Mouse (Mus musculus) forebrain, postnatal 0 days (tissue): ENCODE measurements around the gene Idnk. TPM values are rescaled to one million over a fixed set of nuclear protein-coding genes. Genes with fewer than 3 reads are reported as not detected.

Source experiments
- ATAC-seq: fragments of 200-750 bp; cut with Nextera tagmentation; 2 replicates; pipeline ENCODE4 v1.8.0; 2017; ENCODE audit warnings: mild to moderate bottlenecking, moderate library complexity
- DNase-seq: peaks from one replicate; pipeline ENCODE4 v3.0.0-alpha.2; 2015
- H3K27ac ChIP-seq: fragments of 300-500 bp; sonication (generic); 2 replicates; pipeline ENCODE4 v1.5.1; 2014; ENCODE audit warnings: low read depth, mild to moderate bottlenecking, antibody characterized with exemption, low read length, moderate library complexity, mixed read lengths
- H3K27me3 ChIP-seq: fragments of 300-500 bp; sonication (generic); 2 replicates; pipeline ENCODE4 v1.6.1; 2014; ENCODE audit warnings: mild to moderate bottlenecking, low read length, mixed read lengths; ENCODE audit not compliant: insufficient read depth
- H3K36me3 ChIP-seq: fragments of 300-500 bp; sonication (generic); 2 replicates; pipeline ENCODE4 v1.6.1; 2014; ENCODE audit warnings: mild to moderate bottlenecking, moderate library complexity; ENCODE audit not compliant: insufficient read depth
- H3K4me1 ChIP-seq: fragments of 300-500 bp; sonication (generic); 2 replicates; pipeline ENCODE4 v1.6.1; 2014; ENCODE audit warnings: antibody characterized with exemption; ENCODE audit not compliant: insufficient read depth
- H3K4me2 ChIP-seq: fragments of 300-500 bp; sonication (generic); 2 replicates; pipeline ENCODE4 v1.6.1; 2014; ENCODE audit warnings: low read depth, mild to moderate bottlenecking, moderate library complexity
- H3K4me3 ChIP-seq: fragments of 300-500 bp; sonication (generic); 2 replicates; pipeline ENCODE4 v1.5.1; 2014; ENCODE audit warnings: low read depth, low read length, mixed read lengths
- H3K9ac ChIP-seq: fragments of 300-500 bp; sonication (generic); 2 replicates; pipeline ENCODE4 v1.6.1; 2014; ENCODE audit warnings: mild to moderate bottlenecking
- H3K9me3 ChIP-seq: fragments of 300-500 bp; sonication (generic); 2 replicates; pipeline ENCODE4 v1.6.1; 2016; ENCODE audit warnings: low read length
- CTCF ChIP-seq: sonication (generic); IDR thresholded peaks from 2 replicates; pipeline ENCODE4 v1.5.1; 2016; ENCODE audit warnings: antibody characterized with exemption, control low read depth, low read depth
- WGBS: fragments of 180-500 bp; shearing (Covaris S2); extraction: QIAGEN DNeasy Blood & Tissue Kit; methylation state at CpG from one replicate; pipeline ENCODE4 v1.1.7; 2014; 5-methylcytosine and 5-hydroxymethylcytosine counted together
- polyA plus RNA-seq: library from polyadenylated mRNA; unstranded; fragments of >200 nt; fragmentation: Nextera tagmentation; extraction: Ambion mirVana; gene quantifications from 2 replicates; pipeline ENCODE4 v1.2.1, GENCODE M21; 2015
- total RNA-seq: library from RNA; depleted of rRNA; stranded (reverse); fragments of >200 nt; gene quantifications from 2 replicates; pipeline ENCODE4 v1.2.3, GENCODE M21; 2014; rRNA removed

The Idnk gene
- 20.0 and 26.0 TPM in 2 replicates for total RNA-seq
- polyA plus RNA-seq, result 46.9 and 49.9 TPM in 2 replicates

DNA sequence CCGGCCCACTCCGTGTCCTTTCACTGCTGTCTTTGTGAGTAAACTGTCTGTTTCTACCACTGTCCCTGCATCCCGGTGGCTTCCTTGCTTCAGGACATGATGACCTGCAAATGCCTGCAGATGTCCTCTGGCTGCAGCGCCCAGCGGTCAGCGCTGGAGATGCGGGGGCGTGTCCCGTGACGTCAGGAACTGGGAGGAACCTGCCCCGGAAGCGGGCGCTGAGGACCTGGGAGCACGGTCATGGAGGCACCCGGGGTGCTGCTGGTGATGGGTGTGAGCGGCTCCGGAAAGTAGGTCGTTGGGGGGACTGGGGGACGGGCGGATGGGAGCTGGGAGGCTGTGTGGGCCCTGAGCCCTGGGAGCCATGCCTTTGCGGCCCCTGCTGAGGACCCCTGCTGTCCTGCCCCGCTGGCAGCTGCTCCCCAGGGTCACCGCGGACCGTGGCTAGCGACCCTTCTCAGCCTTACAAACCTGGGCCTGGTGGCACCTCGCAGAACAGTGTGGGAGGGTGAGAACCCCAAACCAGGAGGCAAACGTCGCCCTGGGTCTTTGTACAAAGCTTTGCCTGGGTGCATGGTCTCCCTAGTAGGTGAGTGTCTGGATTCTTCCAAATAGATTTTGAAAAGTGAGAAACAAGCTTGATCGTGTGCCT, at the start of gene Idnk:
Gene Idnk (plus strand): TSS at position 203 of the 652 bp plus-strand sequence.
- H3K27me3 ChIP-seq, result no peaks in the 10 kb centered on the region

DNA sequence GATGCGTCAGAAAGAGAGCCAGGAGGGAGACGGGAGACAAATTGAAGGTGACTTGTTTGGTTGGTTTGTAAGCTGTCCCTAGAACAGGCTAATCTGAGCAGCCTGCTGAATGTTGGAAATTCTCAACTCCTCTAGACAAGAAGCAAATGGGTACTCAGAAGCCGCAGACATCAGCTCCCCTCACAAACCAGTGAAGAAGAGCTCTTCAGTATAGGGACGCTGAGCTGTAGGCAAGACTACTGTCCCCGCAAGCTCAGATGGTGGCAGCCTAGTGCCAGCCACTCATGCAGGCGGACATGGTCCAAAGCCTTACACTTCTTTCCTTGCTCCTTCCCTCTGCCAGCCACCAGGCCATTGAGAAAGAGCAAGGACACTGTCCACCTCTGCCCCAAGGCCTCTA, 46.1 kb upstream of the Idnk start:
- Histone ChIP-seq H3K4me2 (peak overlapping the region; percentile 82; the same call in 1 of the 2 replicates), H3K27me3 (no peaks in the 10 kb centered on the region), H3K27ac (no peak overlapping the region), H3K4me3 (no peak overlapping the region), H3K36me3 (no peaks in the 10 kb centered on the region), H3K9ac (no peak overlapping the region), H3K4me1 (peaks cover 7% of the 10 kb centered on the region), H3K9me3 (no peaks in the 10 kb centered on the region)
- WGBS, result 93% methylated on average over 6 of the region's 6 CpGs
- DNase-seq (no peak), ATAC-seq (no peak)
- no peak for TF ChIP-seq CTCF

More for the DNA sequence above, at the start of gene Idnk:
- Histone ChIP-seq H3K9ac (peak within 1 kb of the TSS; percentile 83), H3K36me3 (peaks cover 13% of the 10 kb centered on the region; the same call in 1 of the 2 replicates), H3K4me1 (0 out of 2 replicates have a peak, but pooled peaks cover 5% of the 10 kb centered on the region), H3K4me3 (peak within 1 kb of the TSS; percentile 73), H3K9me3 (no peaks in the 10 kb centered on the region), H3K27ac (peak within 1 kb of the TSS; percentile 62), H3K4me2 (peak within 1 kb of the TSS; percentile 97)
- ATAC-seq, result peak; percentile 86
- peak; percentile 85 for DNase-seq
- TF ChIP-seq CTCF, result peak; percentile 60
- 2% methylated on average over 30 of the region's 30 CpGs for WGBS

DNA sequence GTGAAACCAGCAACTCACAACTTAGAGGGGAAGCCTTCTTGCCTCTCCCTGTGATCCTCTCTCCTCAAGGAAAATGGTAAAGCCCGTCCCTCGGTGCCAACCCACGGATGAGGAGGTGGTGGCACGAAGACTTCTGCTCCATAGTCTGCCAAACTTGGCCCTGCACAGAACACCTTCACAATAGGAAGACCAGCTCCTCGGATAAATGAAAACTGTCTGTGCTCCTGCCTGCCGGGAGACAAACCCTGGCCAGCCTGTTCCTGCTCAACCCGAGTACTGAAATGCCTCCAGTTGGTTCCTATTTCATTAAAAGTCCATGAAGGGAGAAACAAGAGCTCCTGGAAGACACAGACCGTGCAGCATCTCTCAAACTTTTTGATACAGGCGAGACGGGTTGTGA, 45.3 kb upstream of the Idnk start:
- no peak for TF ChIP-seq CTCF
- peak overlapping the region; percentile 63 for H3K4me3 ChIP-seq
- no peaks in the 10 kb centered on the region for H3K27me3 ChIP-seq
- H3K9ac ChIP-seq, result peak overlapping the region; percentile 75
- no peak for DNase-seq
- peaks cover 7% of the 10 kb centered on the region for H3K4me1 ChIP-seq
- WGBS, result 61% methylated on average over 10 of the region's 10 CpGs
- no peaks in the 10 kb centered on the region for H3K9me3 ChIP-seq
- H3K36me3 ChIP-seq, result no peaks in the 10 kb centered on the region
- no peak for ATAC-seq
- peak overlapping the region; percentile 92; the same call in 1 of the 2 replicates for H3K27ac ChIP-seq
- peak overlapping the region; percentile 82 for H3K4me2 ChIP-seq

DNA sequence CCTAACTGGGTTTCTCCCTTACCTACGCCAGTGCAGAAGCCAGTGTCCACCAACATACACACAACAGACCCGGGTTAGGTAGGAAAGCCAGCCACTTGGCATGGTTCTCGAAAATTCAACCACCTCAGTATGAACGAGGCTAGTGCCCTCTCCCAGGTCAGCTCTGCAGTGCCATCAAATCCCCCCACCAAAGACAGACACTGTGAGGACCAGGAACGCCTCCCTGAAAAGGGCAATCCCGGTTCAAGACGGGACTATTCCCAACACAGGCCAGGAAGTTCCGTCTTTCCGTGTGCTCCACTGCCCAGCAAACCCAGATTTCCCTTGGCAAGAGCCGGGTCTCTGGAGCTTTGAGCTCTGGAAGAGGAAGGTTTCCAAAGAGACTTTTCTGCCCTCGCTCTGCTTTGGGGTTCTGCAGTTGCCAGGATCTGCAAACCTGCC, 44.8 kb upstream of the Idnk start:
- peak overlapping the region; percentile 92 for H3K27ac ChIP-seq
- peak overlapping the region; percentile 63 for H3K4me3 ChIP-seq
- no peaks in the 10 kb centered on the region for H3K27me3 ChIP-seq
- H3K9ac ChIP-seq, result peak overlapping the region; percentile 75
- ATAC-seq, result no peak; the same call in 1 of the 2 replicates
- H3K4me2 ChIP-seq, result peak overlapping the region; percentile 82
- peaks cover 7% of the 10 kb centered on the region for H3K4me1 ChIP-seq
- no peaks in the 10 kb centered on the region for H3K36me3 ChIP-seq
- TF ChIP-seq CTCF, result no peak
- no peak for DNase-seq
- H3K9me3 ChIP-seq, result no peaks in the 10 kb centered on the region
- 17% methylated on average over 11 of the region's 11 CpGs for WGBS

DNA sequence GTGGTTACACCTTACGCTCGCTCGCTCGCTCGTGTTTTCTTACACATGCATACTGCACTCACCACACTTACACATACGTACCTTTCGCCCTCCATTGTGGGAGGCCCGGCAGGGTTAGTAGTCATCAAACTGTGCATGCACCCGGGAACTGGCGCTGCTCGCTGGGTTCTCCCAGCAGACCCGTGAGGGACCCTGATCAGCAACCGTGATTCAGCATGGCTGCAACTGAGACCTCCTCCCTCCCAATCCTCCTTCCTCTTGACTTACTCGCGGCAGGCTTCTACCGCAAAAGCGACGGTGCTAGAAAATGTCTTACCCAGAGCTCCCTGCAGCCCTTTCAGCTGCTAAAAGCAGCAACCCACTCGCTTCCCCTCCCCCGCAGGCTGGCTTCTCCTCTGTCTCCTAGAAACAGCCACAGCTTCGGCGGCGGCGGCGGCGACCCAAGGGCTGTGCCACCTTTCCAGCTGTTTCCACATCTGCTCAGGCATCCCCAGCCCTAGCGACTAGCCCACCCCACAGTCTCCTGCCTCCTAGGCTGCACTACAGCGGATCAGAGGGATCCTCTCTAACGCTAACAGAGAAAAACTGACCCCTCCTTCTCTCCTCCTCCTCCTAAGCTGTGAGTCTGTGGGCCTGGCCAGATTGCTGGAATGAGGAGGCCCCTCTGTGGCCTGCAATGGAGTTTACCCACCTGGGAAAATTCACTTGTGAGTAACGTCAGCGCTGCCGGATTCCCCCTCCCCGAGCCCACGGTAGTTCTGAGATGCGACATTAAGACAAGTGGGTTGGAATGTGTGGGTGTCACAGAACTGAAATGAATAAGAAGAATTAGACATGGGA, 44.2 kb upstream of the Idnk start, which contains the start of gene Klhl3:
Gene Klhl3 (minus strand): TSS at position 532 of the 840 bp plus-strand sequence.
- Histone ChIP-seq H3K4me3 (peak within 1 kb of the TSS; percentile 63), H3K27me3 (no peaks in the 10 kb centered on the region), H3K4me1 (peaks cover 7% of the 10 kb centered on the region), H3K9me3 (no peaks in the 10 kb centered on the region), H3K4me2 (peak within 1 kb of the TSS; percentile 82), H3K27ac (peak within 1 kb of the TSS; percentile 92), H3K36me3 (no peaks in the 10 kb centered on the region), H3K9ac (peak within 1 kb of the TSS; percentile 75)
- peak; percentile 84 for DNase-seq
- WGBS, result 2% methylated on average over 35 of the region's 35 CpGs
- peak; percentile 90 for ATAC-seq
- TF ChIP-seq CTCF, result peak; percentile 59

DNA sequence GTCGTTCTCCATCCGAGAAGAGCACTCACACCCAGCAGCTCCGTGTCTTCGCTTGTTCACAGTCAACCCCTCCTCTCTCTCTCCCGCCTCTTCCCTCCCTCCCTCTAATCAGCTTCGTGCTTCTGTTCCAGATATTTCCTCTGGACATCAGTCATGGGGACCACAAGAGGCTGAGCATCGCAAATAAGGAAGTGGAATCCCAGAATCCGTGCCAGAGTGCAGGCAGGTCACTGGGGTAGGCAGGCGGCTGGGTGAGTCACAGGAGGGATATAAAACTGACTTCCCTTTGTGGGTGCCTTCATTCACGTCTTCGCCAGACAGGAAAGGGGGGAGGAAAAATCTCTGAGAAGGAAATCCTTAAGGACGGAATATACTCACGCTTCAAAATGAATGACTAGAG, 42.2 kb upstream of the Idnk start:
- WGBS, result 75% methylated on average over 13 of the region's 13 CpGs
- H3K27ac ChIP-seq, result no peak overlapping the region
- H3K9me3 ChIP-seq, result no peaks in the 10 kb centered on the region
- H3K4me3 ChIP-seq, result no peak overlapping the region
- no peak overlapping the region for H3K4me2 ChIP-seq
- ATAC-seq, result no peak
- no peak overlapping the region for H3K9ac ChIP-seq
- H3K36me3 ChIP-seq, result no peaks in the 10 kb centered on the region
- H3K4me1 ChIP-seq, result peaks cover 3% of the 10 kb centered on the region; the same call in 1 of the 2 replicates
- no peak for DNase-seq
- no peak for TF ChIP-seq CTCF
- no peaks in the 10 kb centered on the region for H3K27me3 ChIP-seq
